Mouse (Mus musculus): ENCODE results near the gene Selenot.
"Not testable (repeated sequence)": the region's sequence is repeated elsewhere in the genome, so short reads cannot be mapped to it uniquely, and the experiment has no call there.

Selenot gene

GRCm38 (mm10) chr3:58576137-58577066, at the start of gene Selenot:
Gene Selenot, plus strand, starts transcription at chr3:58576636.
- peak; percentile 98 for DNase-seq (ENCODE audit: low spot score)

GRCm38 (mm10) chr3:58536573-58536972, 39.9 kb upstream of the Selenot start:
- DNase-seq (ENCODE audit: low spot score): no peak

- DNase-seq (ENCODE audit: low spot score): no peak
These were observed 24.2 kb upstream of the Selenot start for GRCm38 (mm10) chr3:58552001-58552811.

- no peak for DNase-seq (ENCODE audit: low spot score)
These were observed 19.8 kb upstream of the Selenot start for GRCm38 (mm10) chr3:58556649-58557048.

GRCm38 (mm10) chr3:58559887-58560286, 16.5 kb upstream of the Selenot start:
- no peak for DNase-seq (ENCODE audit: low spot score)

- peak; percentile 9 for DNase-seq (ENCODE audit: low spot score)
These were observed 15.0 kb upstream of the Selenot start for GRCm38 (mm10) chr3:58561437-58561836.

- DNase-seq (ENCODE audit: low spot score): no peak
These were observed 5.6 kb upstream of the Selenot start for GRCm38 (mm10) chr3:58570821-58571220.

GRCm38 (mm10) chr3:58577067-58577503, 649 bp downstream of the Selenot start:
- DNase-seq (ENCODE audit: low spot score): peak; percentile 33

- no peak for DNase-seq (ENCODE audit: low spot score)
These were observed 1.1 kb downstream of the Selenot start for GRCm38 (mm10) chr3:58577506-58578050.

- no peak for DNase-seq (ENCODE audit: low spot score)
These were observed 5.1 kb downstream of the Selenot start for GRCm38 (mm10) chr3:58581530-58581929.

- DNase-seq (ENCODE audit: low spot score): no peak
These were observed 5.9 kb downstream of the Selenot start for GRCm38 (mm10) chr3:58582297-58582696.

- no peak for DNase-seq (ENCODE audit: low spot score)
These were observed 6.5 kb downstream of the Selenot start for GRCm38 (mm10) chr3:58582788-58583426.

GRCm38 (mm10) chr3:58590544-58590943, 14.1 kb downstream of the Selenot start:
- DNase-seq (ENCODE audit: low spot score): not testable (repeated sequence)

GRCm38 (mm10) chr3:58592666-58593065, 16.2 kb downstream of the Selenot start:
- DNase-seq (ENCODE audit: low spot score): not testable (repeated sequence)

GRCm38 (mm10) chr3:58593623-58594022, 17.2 kb downstream of the Selenot start:
- DNase-seq (ENCODE audit: low spot score): no peak

GRCm38 (mm10) chr3:58608506-58608905, 32.1 kb downstream of the Selenot start:
- DNase-seq (ENCODE audit: low spot score): peak; percentile 15

- DNase-seq (ENCODE audit: low spot score): no peak
These were observed 33.5 kb downstream of the Selenot start for GRCm38 (mm10) chr3:58609985-58610384.

- DNase-seq (ENCODE audit: low spot score): no peak
These were observed 44.6 kb downstream of the Selenot start for GRCm38 (mm10) chr3:58621066-58621465.

GRCm38 (mm10) chr3:58622665-58623394, 46.4 kb downstream of the Selenot start:
- no peak for DNase-seq (ENCODE audit: low spot score)

GRCm38 (mm10) chr3:58624981-58625380, 48.5 kb downstream of the Selenot start:
- no peak for DNase-seq (ENCODE audit: low spot score)

- DNase-seq (ENCODE audit: low spot score): no peak
These were observed 55.3 kb downstream of the Selenot start for GRCm38 (mm10) chr3:58631693-58632092.

Data from embryo, embryonic 10 days (tissue).